Comparison of ENCODE assay signal across 9 mouse cellular contexts in the genomic region with DNA sequence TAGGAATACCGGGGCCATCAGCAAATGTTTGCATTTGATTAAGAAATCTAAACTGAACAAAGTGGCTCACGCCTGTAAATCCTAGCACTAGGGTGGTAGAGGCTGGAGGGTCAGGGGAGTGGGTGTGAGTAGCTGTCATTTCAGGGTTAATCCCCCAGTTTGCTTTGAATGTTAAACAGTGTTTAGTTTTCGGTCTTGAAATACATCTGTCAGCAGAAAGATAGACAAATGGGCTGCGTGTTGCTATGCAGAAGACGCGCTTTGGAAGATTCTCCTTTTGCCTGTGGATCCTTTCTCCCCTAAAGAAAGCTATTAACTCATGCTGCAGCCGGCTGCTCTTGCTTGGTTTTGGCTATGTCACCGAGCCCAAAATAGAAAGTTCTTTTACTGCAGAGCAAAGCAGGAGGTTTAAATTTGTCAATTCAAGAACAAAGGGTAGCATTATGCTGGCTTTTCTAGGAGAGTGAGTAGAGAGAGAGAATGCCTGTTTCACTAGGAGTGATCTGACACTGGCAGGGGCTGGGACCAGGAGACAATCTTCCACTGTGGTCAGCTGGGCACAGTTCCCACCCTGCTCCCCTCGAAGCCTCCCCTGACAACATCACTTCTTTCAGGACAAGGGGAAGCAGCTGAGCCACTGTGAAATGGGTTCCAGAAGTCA. TPM values are rescaled to one million over a fixed set of nuclear protein-coding genes. Genes with fewer than 3 reads are reported as not detected.
A peak's percentile ranks its signal among the peaks of the same experiment; 100 is the strongest.
DNase-seq lines count a peak whose midpoint lies in the region; ATAC-seq and TF ChIP-seq lines count a peak whose summit lies in the region.
"Had no signal": no experiment of that assay in that cellular context is flagged by ENCODE, and none has a peak within 500 bp of the region (broad histone marks: within the 10 kb centered on the region; RNA-seq: fewer than 3 reads in every experiment).

No protein-coding gene starts in this region.

- peak overlapping the region; percentile 17; the same call in 1 of the 2 replicates for H3K9ac ChIP-seq in heart, postnatal 0 days (replicated peaks; ENCODE audit: low read depth, low read length)
- H3K9ac ChIP-seq in stomach, embryonic 14.5 days (replicated peaks; ENCODE audit: low read depth, low read length) = no peak overlapping the region

- H3K27me3 ChIP-seq in heart, postnatal 0 days (ENCODE audit: control insufficient read depth, insufficient read depth, low read length) = no peaks in the 10 kb centered on the region
- no peaks in the 10 kb centered on the region for H3K27me3 ChIP-seq in stomach, embryonic 14.5 days (ENCODE audit: control insufficient read depth, insufficient read depth, low read length)

- H3K4me2 ChIP-seq in heart, postnatal 0 days (ENCODE audit: low read depth, low read length) = peak overlapping the region; percentile 28
- H3K4me2 ChIP-seq in stomach, embryonic 14.5 days (replicated peaks; ENCODE audit: low read depth, low read length) = no peak overlapping the region

- H3K9me3 ChIP-seq in heart, postnatal 0 days (replicated peaks; ENCODE audit: control insufficient read depth, low read length) = no peaks in the 10 kb centered on the region
- H3K9me3 ChIP-seq in stomach, embryonic 14.5 days (ENCODE audit: control insufficient read depth, low read depth, low read length) = no peaks in the 10 kb centered on the region

- peak overlapping the region; percentile 78 for H3K27ac ChIP-seq in heart, postnatal 0 days (ENCODE audit: low read depth)
- peak overlapping the region; percentile 41; the same call in 1 of the 2 replicates for H3K27ac ChIP-seq in stomach, embryonic 14.5 days (ENCODE audit: low read length)

- TF ChIP-seq CTCF in heart, postnatal 0 days (IDR thresholded peaks at IDR 0.05; ENCODE audit: low read depth) = no peak

- H3K4me1 ChIP-seq in heart, postnatal 0 days (ENCODE audit: control insufficient read depth, insufficient read depth) = peaks cover 8% of the 10 kb centered on the region; the same call in 1 of the 2 replicates
- H3K4me1 ChIP-seq in stomach, embryonic 14.5 days (ENCODE audit: control insufficient read depth, insufficient read depth, low read length) = peaks cover 25% of the 10 kb centered on the region

- TF ChIP-seq EP300 in heart, postnatal 0 days (IDR thresholded peaks at IDR 0.05; ENCODE audit: low read depth) = no peak

- no peaks in the 10 kb centered on the region for H3K36me3 ChIP-seq in heart, postnatal 0 days (replicated peaks; ENCODE audit: control insufficient read depth, insufficient read depth, low read length)
- no peaks in the 10 kb centered on the region for H3K36me3 ChIP-seq in stomach, embryonic 14.5 days (ENCODE audit: control insufficient read depth, insufficient read depth, low read length)

- no peak overlapping the region for H3K4me3 ChIP-seq in heart, postnatal 0 days (ENCODE audit: low read depth, low read length)
- H3K4me3 ChIP-seq in stomach, embryonic 14.5 days (ENCODE audit: low read depth, low read length) = no peak overlapping the region

- peak; percentile 31 for DNase-seq in 3T3-L1 (ENCODE audit: low read depth, low spot score)
- DNase-seq in brain, adult 2 months (ENCODE audit: low read depth, low spot score) = peak; percentile 93
- DNase-seq in heart, postnatal 0 days (ENCODE audit: low spot score) = peak; percentile 61
- peak; percentile 68 to 90 for DNase-seq in left cerebral cortex, postnatal 14 days (ENCODE audit: low spot score in 2 of 2)
- no peak for DNase-seq in testis, postnatal 10 days (ENCODE audit: low spot score)
- DNase-seq in testis, postnatal 14 days (ENCODE audit: low spot score) = no peak
- no peak for DNase-seq in kidney, adult 18-20 months

- peak; percentile 39; the same call in 1 of the 2 replicates for ATAC-seq in heart, postnatal 0 days (ENCODE audit: insufficient read depth, low read depth)
- ATAC-seq in stomach, embryonic 14.5 days (ENCODE audit: insufficient number of reproducible peaks, insufficient read depth, low FRiP score, low read depth) = peak; percentile 46; the same call in 1 of the 2 replicates

- intact Hi-C loops in left cerebral cortex, postnatal 14 days (cut with DNase I) = no loop called here

- WGBS in heart, postnatal 0 days = 27% methylated on average over 9 of the region's 9 CpGs
- 18% methylated on average over 9 of the region's 9 CpGs for WGBS in stomach, embryonic 14.5 days

RNA-seq across cellular contexts. Expression of gene Ppp2ca, which starts 12.1 kb away (rescaled TPM):
- 68.0 and 77.5 TPM in 2 replicates for total RNA-seq in heart, postnatal 0 days (2014; rRNA removed; ENCODE audit: low replicate concordance)
- polyA plus RNA-seq in heart, postnatal 0 days (2015; fragmentation: Nextera tagmentation; extraction: Ambion mirVana) = 48.8 and 53.3 TPM in 2 replicates
- total RNA-seq in left cerebral cortex, postnatal 14 days (2021) = 100 to 1,000 TPM; 129 to 131 TPM
- polyA plus RNA-seq in stomach, embryonic 14.5 days (2014; fragmentation: Nextera tagmentation; extraction: Ambion mirVana) = 88.3 and 91.0 TPM in 2 replicates

RNA-seq across cellular contexts. Expression of gene Olfr1373, which starts 59.0 kb away (rescaled TPM):
- not detected in 2 replicates for total RNA-seq in heart, postnatal 0 days (2014; rRNA removed; ENCODE audit: low replicate concordance)
- not detected in 2 replicates for polyA plus RNA-seq in heart, postnatal 0 days (2015; fragmentation: Nextera tagmentation; extraction: Ambion mirVana)
- not detected for total RNA-seq in left cerebral cortex, postnatal 14 days (2021)
- polyA plus RNA-seq in stomach, embryonic 14.5 days (2014; fragmentation: Nextera tagmentation; extraction: Ambion mirVana) = not detected in 2 replicates
- total RNA-seq: liver, adult 2 months had no signal
- polyA plus RNA-seq: liver, adult 2 months had no signal

Comparison
In these comparisons a context has a peak if more than half of its experiments do, and no peak if none do; other contexts are left out.
1. DNase-seq: peak in 3T3-L1 (single experiment), brain, adult 2 months (single experiment), heart, postnatal 0 days (single experiment) and left cerebral cortex, postnatal 14 days (2 of 2); none in testis, postnatal 10 days (single experiment), testis, postnatal 14 days (single experiment) and kidney, adult 18-20 months (single experiment).